Mouse (Mus musculus) heart, embryonic 13.5 days (tissue): Measurements from ENCODE around the gene Prap1. TPM values are rescaled to one million over a fixed set of nuclear protein-coding genes. Genes with fewer than 3 reads are reported as not detected.

Source experiments
- ATAC-seq: fragments of 200-750 bp; cut with Nextera tagmentation; 2 replicates; pipeline ENCODE4 v1.8.0; 2017; ENCODE audit warnings: moderate TSS enrichment; ENCODE audit not compliant: insufficient number of reproducible peaks, low FRiP score, low TSS enrichment; ENCODE audit errors: extremely low read depth
- H3K27ac ChIP-seq: fragments of 300-500 bp; sonication (generic); replicated peaks from 2 replicates; pipeline ENCODE4 v1.5.1; 2015; ENCODE audit warnings: moderate library complexity, mild to moderate bottlenecking, inconsistent platforms
- H3K27me3 ChIP-seq: fragments of 300-500 bp; sonication (generic); replicated peaks from 2 replicates; pipeline ENCODE4 v1.6.1; 2015; ENCODE audit warnings: mild to moderate bottlenecking, inconsistent platforms
- H3K36me3 ChIP-seq: fragments of 300-500 bp; sonication (generic); 2 replicates; pipeline ENCODE4 v1.6.1; 2015; ENCODE audit warnings: mild to moderate bottlenecking, inconsistent platforms
- H3K4me1 ChIP-seq: fragments of 300-500 bp; sonication (generic); 2 replicates; pipeline ENCODE4 v1.6.1; 2015; ENCODE audit warnings: inconsistent platforms
- H3K4me2 ChIP-seq: fragments of 300-500 bp; sonication (generic); 2 replicates; pipeline ENCODE4 v1.6.1; 2015; ENCODE audit warnings: inconsistent platforms, mild to moderate bottlenecking, moderate library complexity
- H3K4me3 ChIP-seq: fragments of 300-500 bp; sonication (generic); 2 replicates; pipeline ENCODE4 v1.5.1; 2015; ENCODE audit warnings: moderate library complexity, mild to moderate bottlenecking, inconsistent platforms
- H3K9ac ChIP-seq: fragments of 300-500 bp; sonication (generic); 2 replicates; pipeline ENCODE4 v1.6.1; 2015; ENCODE audit warnings: inconsistent platforms, mild to moderate bottlenecking, moderate library complexity
- H3K9me3 ChIP-seq: fragments of 300-500 bp; sonication (generic); 2 replicates; pipeline ENCODE4 v1.6.1; 2016; ENCODE audit warnings: inconsistent platforms
- WGBS: fragments of 180-500 bp; shearing (Covaris S2); methylation state at CpG from one replicate; pipeline ENCODE4 v1.1.7; 2015; ENCODE audit warnings: mixed read lengths; 5-methylcytosine and 5-hydroxymethylcytosine counted together
- polyA plus RNA-seq: library from polyadenylated mRNA; unstranded; fragments of >200 nt; fragmentation: Nextera tagmentation; extraction: Ambion mirVana; gene quantifications from 2 replicates; pipeline ENCODE4 v1.2.1, GENCODE M21; 2015

Gene Prap1
- polyA plus RNA-seq, 1 experiment from 2014 or later: 0.33 TPM

- Histone ChIP-seq H3K4me2 (peak overlapping the region; percentile 11; the same call in 1 of the 2 replicates), H3K36me3 (peaks cover 28% of the 10 kb centered on the region), H3K27me3 (no peaks in the 10 kb centered on the region), H3K9ac (peak overlapping the region; percentile 45; the same call in 1 of the 2 replicates), H3K4me3 (no peak overlapping the region), H3K27ac (no peak overlapping the region), H3K9me3 (no peaks in the 10 kb centered on the region), H3K4me1 (peaks cover 12% of the 10 kb centered on the region)
- ATAC-seq: no peak
- WGBS: 36% methylated on average over 5 of the region's 5 CpGs
These were observed 1.8 kb downstream of the Prap1 start for GRCm38 (mm10) chr7:140094954-140095353.

- Histone ChIP-seq H3K4me2 (no peak overlapping the region), H3K4me1 (peaks cover 12% of the 10 kb centered on the region), H3K9me3 (no peaks in the 10 kb centered on the region), H3K27ac (no peak overlapping the region), H3K9ac (no peak overlapping the region), H3K36me3 (peaks cover 33% of the 10 kb centered on the region), H3K4me3 (no peak overlapping the region), H3K27me3 (no peaks in the 10 kb centered on the region)
- 35% methylated on average over 1 of the region's 1 CpGs for WGBS
- ATAC-seq: no peak
These were observed 2.4 kb downstream of the Prap1 start for GRCm38 (mm10) chr7:140095556-140095955.

GRCm38 (mm10) chr7:140096055-140096454 lies 2.9 kb downstream of the Prap1 start:
- H3K27me3 ChIP-seq: no peaks in the 10 kb centered on the region
- no peak overlapping the region for H3K27ac ChIP-seq
- H3K4me3 ChIP-seq: no peak overlapping the region
- H3K9me3 ChIP-seq: no peaks in the 10 kb centered on the region
- H3K36me3 ChIP-seq: peaks cover 37% of the 10 kb centered on the region
- H3K4me2 ChIP-seq: no peak overlapping the region
- H3K9ac ChIP-seq: no peak overlapping the region
- H3K4me1 ChIP-seq: peaks cover 16% of the 10 kb centered on the region
- no peak for ATAC-seq

- WGBS: 59% methylated on average over 1 of the region's 1 CpGs
- ATAC-seq: no peak
These were observed 5.3 kb downstream of the Prap1 start for GRCm38 (mm10) chr7:140098466-140098865.

GRCm38 (mm10) chr7:140101498-140101897 lies 8.3 kb downstream of the Prap1 start:
- Histone ChIP-seq H3K27ac (peak overlapping the region; percentile 78), H3K9ac (peak overlapping the region; percentile 87), H3K27me3 (no peaks in the 10 kb centered on the region), H3K9me3 (no peaks in the 10 kb centered on the region), H3K4me2 (peak overlapping the region; percentile 75), H3K4me3 (peak overlapping the region; percentile 56), H3K36me3 (peaks cover 53% of the 10 kb centered on the region), H3K4me1 (peaks cover 14% of the 10 kb centered on the region)
- ATAC-seq: no peak
- 72% methylated on average over 10 of the region's 10 CpGs for WGBS

More at GRCm38 (mm10) chr7:140098466-140098865, 5.3 kb downstream of the Prap1 start:
- H3K4me1 ChIP-seq: peaks cover 27% of the 10 kb centered on the region
- H3K4me3 ChIP-seq: no peak overlapping the region
- no peak overlapping the region for H3K9ac ChIP-seq
- no peaks in the 10 kb centered on the region for H3K27me3 ChIP-seq
- H3K4me2 ChIP-seq: no peak overlapping the region
- no peaks in the 10 kb centered on the region for H3K9me3 ChIP-seq
- H3K36me3 ChIP-seq: peaks cover 37% of the 10 kb centered on the region
- H3K27ac ChIP-seq: no peak overlapping the region

- Histone ChIP-seq H3K36me3 (peaks cover 59% of the 10 kb centered on the region), H3K27me3 (no peaks in the 10 kb centered on the region), H3K4me3 (peak within 1 kb of the TSS; percentile 56), H3K9me3 (no peaks in the 10 kb centered on the region), H3K9ac (peak within 1 kb of the TSS; percentile 87), H3K27ac (peak within 1 kb of the TSS; percentile 78), H3K4me2 (peak within 1 kb of the TSS; percentile 75), H3K4me1 (peaks cover 14% of the 10 kb centered on the region)
- WGBS: 1% methylated on average over 30 of the region's 30 CpGs
- ATAC-seq: peak; percentile 75; the same call in 1 of the 2 replicates
These were observed 9.0 kb downstream of the Prap1 start, which contains the start of gene Fuom for GRCm38 (mm10) chr7:140101993-140102860. Gene Fuom (minus strand): TSS chr7:140102441.

GRCm38 (mm10) chr7:140104009-140104408 lies 10.8 kb downstream of the Prap1 start:
- Histone ChIP-seq H3K4me3 (no peak overlapping the region), H3K27me3 (no peaks in the 10 kb centered on the region), H3K4me2 (no peak overlapping the region), H3K36me3 (peaks cover 59% of the 10 kb centered on the region), H3K9ac (no peak overlapping the region), H3K27ac (no peak overlapping the region), H3K4me1 (peaks cover 14% of the 10 kb centered on the region), H3K9me3 (no peaks in the 10 kb centered on the region)
- 74% methylated on average over 4 of the region's 4 CpGs for WGBS
- no peak for ATAC-seq

GRCm38 (mm10) chr7:140111943-140112342 lies 18.7 kb downstream of the Prap1 start:
- no peak overlapping the region for H3K27ac ChIP-seq
- WGBS: 51% methylated on average over 3 of the region's 3 CpGs
- no peak for ATAC-seq
- H3K4me3 ChIP-seq: no peak overlapping the region
- H3K36me3 ChIP-seq: peaks cover 61% of the 10 kb centered on the region
- H3K27me3 ChIP-seq: no peaks in the 10 kb centered on the region
- peaks cover 16% of the 10 kb centered on the region for H3K4me1 ChIP-seq
- H3K9ac ChIP-seq: no peak overlapping the region
- H3K4me2 ChIP-seq: no peak overlapping the region
- H3K9me3 ChIP-seq: no peaks in the 10 kb centered on the region

DNA sequence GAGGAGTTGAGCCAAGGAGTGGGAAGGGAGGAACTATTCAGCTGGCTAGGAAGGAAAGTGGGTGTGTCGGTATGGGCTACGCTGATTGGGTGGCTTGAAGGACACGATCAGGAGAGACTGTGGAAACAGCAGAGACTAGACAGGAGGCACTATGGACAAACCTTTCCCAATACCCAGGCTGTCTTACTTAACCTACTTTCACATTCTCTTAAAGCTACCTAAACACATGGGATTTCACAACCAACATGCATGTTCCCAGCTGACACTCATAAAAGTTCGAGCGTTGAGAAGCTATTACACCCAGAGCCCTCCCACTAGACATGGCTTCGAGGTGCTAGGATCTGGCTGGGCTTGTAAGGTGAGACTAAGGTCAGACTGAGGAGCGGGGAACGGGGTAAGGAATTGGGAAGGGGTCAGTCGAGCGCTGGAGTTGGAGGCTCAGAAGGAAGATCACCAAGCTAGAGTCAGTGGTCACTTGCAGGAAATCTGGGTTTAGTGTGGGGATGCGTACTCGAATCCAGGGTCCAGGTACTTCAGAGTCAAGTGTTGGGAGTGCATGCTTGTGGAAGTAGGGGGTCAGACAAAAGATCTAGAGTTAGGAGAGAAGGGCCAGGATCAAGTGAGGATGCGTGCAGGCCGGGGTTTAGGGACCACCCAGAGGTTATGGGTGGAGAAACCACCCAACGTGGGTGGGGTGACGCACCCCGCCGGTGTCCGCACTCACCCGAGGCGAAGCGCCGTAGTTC lies 22.6 kb downstream of the Prap1 start, which contains the start of gene Paox:
Gene Paox, plus strand, starts transcription at position 217 of the 746 bp plus-strand sequence.
- peak within 1 kb of the TSS; percentile 92 for H3K9ac ChIP-seq
- H3K27me3 ChIP-seq: no peaks in the 10 kb centered on the region
- peak within 1 kb of the TSS; percentile 92 for H3K27ac ChIP-seq
- H3K4me3 ChIP-seq: peak within 1 kb of the TSS; percentile 81
- H3K4me2 ChIP-seq: peak within 1 kb of the TSS; percentile 95
- H3K36me3 ChIP-seq: peaks cover 23% of the 10 kb centered on the region
- no peaks in the 10 kb centered on the region for H3K9me3 ChIP-seq
- ATAC-seq: no peak; the same call in 1 of the 2 replicates
- WGBS: 2% methylated on average over 23 of the region's 23 CpGs
- H3K4me1 ChIP-seq: peaks cover 18% of the 10 kb centered on the region

DNA sequence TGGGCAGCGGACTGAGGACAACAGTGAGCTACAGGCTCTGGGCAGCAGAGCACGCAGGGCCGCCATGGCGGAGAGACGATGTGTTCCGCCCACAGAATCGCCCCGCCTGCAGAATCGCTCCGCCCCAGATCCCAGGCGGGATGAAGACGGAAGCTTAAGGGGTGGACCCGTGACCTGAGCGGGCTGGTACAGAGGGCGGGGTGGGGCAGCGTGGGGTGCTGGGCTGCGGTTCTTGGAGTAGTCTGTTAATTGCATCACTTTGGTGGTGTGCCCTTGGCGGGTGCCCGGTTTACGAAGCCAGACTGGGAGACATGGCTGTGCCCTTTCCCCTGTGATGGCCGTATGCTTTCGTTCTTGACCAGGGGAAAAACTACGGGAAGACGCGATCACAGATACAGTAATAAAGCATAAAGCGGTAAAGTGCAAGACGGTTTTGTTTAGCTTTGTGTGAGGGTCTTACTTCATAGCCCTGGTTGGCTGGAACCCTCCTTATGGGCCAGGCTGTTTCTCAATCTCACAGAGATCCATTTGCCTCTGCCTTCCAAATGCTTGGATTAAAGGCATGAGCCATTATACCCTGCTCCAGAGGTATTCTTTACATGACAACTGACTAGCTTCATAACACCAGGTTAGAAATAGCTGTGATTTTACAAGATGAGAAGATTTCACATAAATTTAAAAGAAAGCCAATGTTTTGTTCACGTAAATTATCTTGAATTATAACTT lies 23.3 kb downstream of the Prap1 start, which contains the start of gene Echs1:
Gene Echs1, minus strand, starts transcription at position 148 of the 726 bp plus-strand sequence.
- Histone ChIP-seq H3K9me3 (no peaks in the 10 kb centered on the region), H3K36me3 (peaks cover 16% of the 10 kb centered on the region), H3K4me1 (peaks cover 18% of the 10 kb centered on the region), H3K4me2 (peak within 1 kb of the TSS; percentile 95), H3K9ac (peak within 1 kb of the TSS; percentile 92), H3K27me3 (no peaks in the 10 kb centered on the region), H3K27ac (peak within 1 kb of the TSS; percentile 92), H3K4me3 (peak within 1 kb of the TSS; percentile 81)
- peak; percentile 91 for ATAC-seq
- WGBS: 3% methylated on average over 28 of the region's 28 CpGs

DNA sequence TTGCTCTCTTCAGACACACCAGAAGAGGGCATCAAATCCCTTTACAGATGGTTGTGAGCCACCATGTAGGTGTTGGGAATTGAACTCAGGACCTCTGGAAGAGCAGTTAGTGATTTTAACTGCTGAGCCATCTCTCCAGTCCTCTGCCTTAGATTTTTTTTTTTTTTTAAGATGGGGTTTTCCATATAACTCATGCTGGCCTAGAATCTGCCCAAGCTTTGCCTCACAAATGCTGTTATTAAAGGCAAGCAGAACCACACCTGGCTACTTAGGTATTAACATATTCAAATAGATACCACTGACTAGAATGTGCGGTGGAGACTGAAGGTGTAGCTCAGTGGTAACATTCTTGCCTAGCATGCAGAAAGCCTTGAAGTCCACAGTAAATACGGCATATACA lies 27.3 kb downstream of the Prap1 start:
- H3K4me3 ChIP-seq: no peak overlapping the region
- WGBS: 83% methylated on average over 2 of the region's 2 CpGs
- H3K4me1 ChIP-seq: peaks cover 13% of the 10 kb centered on the region
- H3K4me2 ChIP-seq: no peak overlapping the region
- no peak overlapping the region for H3K27ac ChIP-seq
- no peaks in the 10 kb centered on the region for H3K36me3 ChIP-seq
- no peaks in the 10 kb centered on the region for H3K9me3 ChIP-seq
- no peaks in the 10 kb centered on the region for H3K27me3 ChIP-seq
- no peak overlapping the region for H3K9ac ChIP-seq
- ATAC-seq: no peak
